Mouse (Mus musculus) MEL (cell line): ENCODE data around the gene Rasl10a. TPM values are rescaled to one million over a fixed set of nuclear protein-coding genes. Genes with fewer than 3 reads are reported as not detected.

ENCODE experiments used
- DNase-seq: peaks from one replicate; pipeline ENCODE4 v3.0.0; 2011; ENCODE audit warnings: low read depth, low spot score
- H3K27ac ChIP-seq: 2 replicates; pipeline ENCODE4 v1.5.1; 2012; ENCODE audit warnings: low read depth, mild to moderate bottlenecking, control low read depth, low read length, moderate library complexity; ENCODE audit not compliant: control insufficient read depth
- H3K27me3 ChIP-seq, 2 experiments: fragments of 150-350 bp in 1 of 2; sonication (generic) in 1 of 2; 2 replicates each; pipeline ENCODE4 v1.6.1; 2012; ENCODE audit warnings: low read length in 2 of 2, mild to moderate bottlenecking in 2 of 2, improper control_type of control experiment in 1 of 2, moderate library complexity in 1 of 2; ENCODE audit not compliant: insufficient read depth in 2 of 2, control insufficient read depth in 1 of 2
- H3K36me3 ChIP-seq, 2 experiments: 2 replicates each; pipeline ENCODE4 v1.6.1; 2012 to 2014; ENCODE audit warnings: low read length in 2 of 2, improper control_type of control experiment in 1 of 2, inconsistent platforms in 1 of 2, mild to moderate bottlenecking in 1 of 2; ENCODE audit not compliant: insufficient read depth in 2 of 2, control insufficient read depth in 1 of 2
- H3K4me1 ChIP-seq, 2 experiments: fragments of 150-350 bp in 1 of 2; sonication (generic) in 1 of 2; 2 replicates each; pipeline ENCODE4 v1.6.1; 2012; ENCODE audit warnings: low read length in 2 of 2, improper control_type of control experiment in 1 of 2, mild to moderate bottlenecking in 1 of 2; ENCODE audit not compliant: insufficient read depth in 2 of 2, control insufficient read depth in 1 of 2
- H3K4me3 ChIP-seq, 2 experiments: fragments of 150-350 bp in 1 of 2; sonication (generic) in 1 of 2; 2 replicates each; pipeline ENCODE4 v1.5.1; 2012; ENCODE audit warnings: low read depth in 2 of 2, low read length in 2 of 2, mild to moderate bottlenecking in 2 of 2, moderate library complexity in 2 of 2, control low read depth in 1 of 2, improper control_type of control experiment in 1 of 2; ENCODE audit not compliant: control insufficient read depth in 1 of 2, insufficient read depth in 1 of 2
- H3K79me2 ChIP-seq: 2 replicates; pipeline ENCODE4 v1.6.1; 2012; ENCODE audit warnings: mild to moderate bottlenecking, low read length, moderate library complexity; ENCODE audit not compliant: control insufficient read depth, poor library complexity, insufficient read depth
- H3K9ac ChIP-seq: 2 replicates; pipeline ENCODE4 v1.6.1; 2012; ENCODE audit warnings: low read depth, mild to moderate bottlenecking, control low read depth, low read length, moderate library complexity; ENCODE audit not compliant: control insufficient read depth, poor library complexity, severe bottlenecking
- H3K9me3 ChIP-seq: fragments of 150-350 bp; sonication (generic); replicated peaks from 2 replicates; pipeline ENCODE4 v1.6.1; 2012; ENCODE audit warnings: mild to moderate bottlenecking, low read length, improper control_type of control experiment, moderate library complexity; ENCODE audit not compliant: insufficient read depth
- BHLHE40 ChIP-seq: IDR thresholded peaks from 2 replicates; pipeline ENCODE4 v1.6.1; 2012; ENCODE audit warnings: low read depth, mild to moderate bottlenecking, inconsistent platforms, low read length, improper control_type of control experiment, borderline replicate concordance
- CHD1 ChIP-seq: IDR thresholded peaks from 2 replicates; pipeline ENCODE4 v1.6.1; 2012; ENCODE audit warnings: low read depth, mild to moderate bottlenecking, inconsistent platforms, low read length, improper control_type of control experiment
- CHD2 ChIP-seq: IDR thresholded peaks from 2 replicates; pipeline ENCODE4 v1.6.1; 2011; ENCODE audit warnings: low read length, improper control_type of control experiment
- CTCF ChIP-seq, 3 experiments: IDR thresholded peaks in 2 of 3; conservative IDR thresholded peaks in 1 of 3; 2 replicates each; pipeline ENCODE4 v1.5.1; 2011 to 2012; ENCODE audit warnings: low read length in 3 of 3, low read depth in 2 of 3, mild to moderate bottlenecking in 2 of 3, improper control_type of control experiment in 1 of 3, inconsistent platforms in 1 of 3, mixed read lengths in 1 of 3, moderate library complexity in 1 of 3; ENCODE audit not compliant: control insufficient read depth in 1 of 3, insufficient read depth in 1 of 3, poor library complexity in 1 of 3, severe bottlenecking in 1 of 3
- ELF1 ChIP-seq: IDR thresholded peaks from 2 replicates; pipeline ENCODE4 v1.6.1; 2014; ENCODE audit warnings: low read depth, mild to moderate bottlenecking, inconsistent platforms, low read length, improper control_type of control experiment, moderate library complexity
- EP300 ChIP-seq, 2 experiments: IDR thresholded peaks; 2 replicates each; pipeline ENCODE4 v1.6.1; 2011; ENCODE audit warnings: improper control_type of control experiment in 2 of 2, low read length in 2 of 2, low read depth in 1 of 2, mild to moderate bottlenecking in 1 of 2
- ETS1 ChIP-seq: IDR thresholded peaks from 2 replicates; pipeline ENCODE4 v1.6.1; 2012; ENCODE audit warnings: low read depth, mild to moderate bottlenecking, inconsistent platforms, low read length, improper control_type of control experiment, moderate library complexity
- GATA1 ChIP-seq: IDR thresholded peaks from 2 replicates; pipeline ENCODE4 v1.6.1; 2011; ENCODE audit warnings: low read depth, low read length, improper control_type of control experiment
- HCFC1 ChIP-seq: IDR thresholded peaks from 2 replicates; pipeline ENCODE4 v1.6.1; 2012; ENCODE audit warnings: low read depth, mild to moderate bottlenecking, inconsistent platforms, low read length, improper control_type of control experiment, moderate library complexity
- JUND ChIP-seq: IDR thresholded peaks from 2 replicates; pipeline ENCODE4 v1.6.1; 2011; ENCODE audit warnings: low read depth, mild to moderate bottlenecking, improper control_type of control experiment, low read length
- KAT2A ChIP-seq: conservative IDR thresholded peaks from 2 replicates; pipeline ENCODE4 v1.6.1; 2012; ENCODE audit warnings: low read depth, low read length, improper control_type of control experiment, inconsistent platforms
- MAFK ChIP-seq: IDR thresholded peaks from 2 replicates; pipeline ENCODE4 v1.6.1; 2011; ENCODE audit warnings: low read depth, mild to moderate bottlenecking, low read length, improper control_type of control experiment, borderline replicate concordance
- MAX ChIP-seq: IDR thresholded peaks from 2 replicates; pipeline ENCODE4 v1.6.1; 2011; ENCODE audit warnings: low read length, improper control_type of control experiment
- MAZ ChIP-seq: IDR thresholded peaks from 2 replicates; pipeline ENCODE4 v1.6.1; 2012; ENCODE audit warnings: low read depth, mild to moderate bottlenecking, inconsistent platforms, low read length, improper control_type of control experiment
- MEF2A ChIP-seq: IDR thresholded peaks from 2 replicates; pipeline ENCODE4 v1.6.1; 2014; ENCODE audit warnings: low read depth, mild to moderate bottlenecking, inconsistent platforms, low read length, improper control_type of control experiment; ENCODE audit not compliant: poor library complexity, insufficient replicate concordance, severe bottlenecking; ENCODE audit errors: extremely low read depth
- MXI1 ChIP-seq: IDR thresholded peaks from 2 replicates; pipeline ENCODE4 v1.6.1; 2011; ENCODE audit warnings: mild to moderate bottlenecking, low read depth, low read length, improper control_type of control experiment
- MYB ChIP-seq: IDR thresholded peaks from 2 replicates; pipeline ENCODE4 v1.6.1; 2011; ENCODE audit warnings: mild to moderate bottlenecking, low read depth, low read length, improper control_type of control experiment
- MYC ChIP-seq: IDR thresholded peaks from 2 replicates; pipeline ENCODE4 v1.6.1; 2011; ENCODE audit warnings: low read depth, mild to moderate bottlenecking, low read length, improper control_type of control experiment, moderate library complexity
- NELFE ChIP-seq: IDR thresholded peaks from 2 replicates; pipeline ENCODE4 v1.6.1; 2011; ENCODE audit warnings: low read depth, low read length, improper control_type of control experiment
- NRF1 ChIP-seq: IDR thresholded peaks from 2 replicates; pipeline ENCODE4 v1.6.1; 2014; ENCODE audit warnings: low read depth, mild to moderate bottlenecking, inconsistent platforms, low read length, improper control_type of control experiment, moderate library complexity; ENCODE audit not compliant: poor library complexity, insufficient read depth, severe bottlenecking
- POLR2A ChIP-seq, 2 experiments: IDR thresholded peaks; 2 replicates each; pipeline ENCODE4 v1.6.1; 2011 to 2012; ENCODE audit warnings: low read length in 2 of 2, mild to moderate bottlenecking in 2 of 2, control low read depth in 1 of 2, improper control_type of control experiment in 1 of 2, low read depth in 1 of 2, moderate library complexity in 1 of 2; ENCODE audit not compliant: control insufficient read depth in 1 of 2, insufficient read depth in 1 of 2, poor library complexity in 1 of 2
- POLR2AphosphoS2 ChIP-seq: IDR thresholded peaks from 2 replicates; pipeline ENCODE4 v1.6.1; 2011; ENCODE audit warnings: low read length, improper control_type of control experiment
- POLR2AphosphoS5 ChIP-seq: IDR thresholded peaks from 2 replicates; pipeline ENCODE4 v1.6.1; 2012; ENCODE audit warnings: low read depth, borderline replicate concordance, mild to moderate bottlenecking, inconsistent platforms, low read length, moderate library complexity, mixed read lengths
- RAD21 ChIP-seq: IDR thresholded peaks from 2 replicates; pipeline ENCODE4 v1.6.1; 2011; ENCODE audit warnings: mild to moderate bottlenecking, low read depth, low read length, improper control_type of control experiment
- RCOR1 ChIP-seq: IDR thresholded peaks from 2 replicates; pipeline ENCODE4 v1.6.1; 2012; ENCODE audit warnings: low read depth, mild to moderate bottlenecking, inconsistent platforms, low read length, improper control_type of control experiment
- SIN3A ChIP-seq: IDR thresholded peaks from 2 replicates; pipeline ENCODE4 v1.6.1; 2012; ENCODE audit warnings: low read length, improper control_type of control experiment, inconsistent platforms
- SMC3 ChIP-seq: IDR thresholded peaks from 2 replicates; pipeline ENCODE4 v1.6.1; 2011; ENCODE audit warnings: low read depth, low read length, improper control_type of control experiment
- TAL1 ChIP-seq: IDR thresholded peaks from 2 replicates; pipeline ENCODE4 v1.6.1; 2012; ENCODE audit warnings: mild to moderate bottlenecking, inconsistent platforms, low read length, moderate library complexity, mixed read lengths
- TBP ChIP-seq: IDR thresholded peaks from 2 replicates; pipeline ENCODE4 v1.8.0; 2011; ENCODE audit warnings: low read depth, low read length, improper control_type of control experiment
- TCF12 ChIP-seq: IDR thresholded peaks from 2 replicates; pipeline ENCODE4 v1.6.1; 2014; ENCODE audit warnings: low read depth, mild to moderate bottlenecking, inconsistent platforms, low read length, improper control_type of control experiment, moderate library complexity
- UBTF ChIP-seq: IDR thresholded peaks from 2 replicates; pipeline ENCODE4 v1.6.1; 2012; ENCODE audit warnings: low read depth, mild to moderate bottlenecking, inconsistent platforms, low read length, improper control_type of control experiment, moderate library complexity, borderline replicate concordance; ENCODE audit not compliant: insufficient read depth
- USF1 ChIP-seq: IDR thresholded peaks from 2 replicates; pipeline ENCODE4 v1.6.1; 2014; ENCODE audit warnings: low read depth, mild to moderate bottlenecking, inconsistent platforms, low read length, improper control_type of control experiment, moderate library complexity
- USF2 ChIP-seq, 2 experiments: IDR thresholded peaks; 2 replicates each; pipeline ENCODE4 v1.6.1; 2011 to 2012; ENCODE audit warnings: improper control_type of control experiment in 2 of 2, low read length in 2 of 2, borderline replicate concordance in 1 of 2, inconsistent platforms in 1 of 2, low read depth in 1 of 2, mild to moderate bottlenecking in 1 of 2; ENCODE audit not compliant: insufficient read depth in 1 of 2
- ZC3H11A ChIP-seq: IDR thresholded peaks from 2 replicates; pipeline ENCODE4 v1.6.1; 2012; ENCODE audit warnings: low read depth, mild to moderate bottlenecking, inconsistent platforms, low read length, improper control_type of control experiment
- ZKSCAN1 ChIP-seq: IDR thresholded peaks from 2 replicates; pipeline ENCODE4 v1.6.1; 2012; ENCODE audit warnings: low read depth, mild to moderate bottlenecking, inconsistent platforms, low read length, improper control_type of control experiment, moderate library complexity
- ZMIZ1 ChIP-seq: IDR thresholded peaks from 2 replicates; pipeline ENCODE4 v1.6.1; 2012; ENCODE audit warnings: low read depth, mild to moderate bottlenecking, inconsistent platforms, low read length, improper control_type of control experiment, moderate library complexity
- ZNF384 ChIP-seq: IDR thresholded peaks from 2 replicates; pipeline ENCODE4 v1.6.1; 2012; ENCODE audit warnings: low read depth, mild to moderate bottlenecking, inconsistent platforms, low read length, improper control_type of control experiment
- polyA plus RNA-seq, 2 experiments: library from polyadenylated mRNA; stranded (reverse) in 1 of 2; unstranded in 1 of 2; fragments of >175 nt in 1 of 2; fragments of >200 nt in 1 of 2; gene quantifications; 2 replicates each; pipeline versions ENCODE4 v1.2.1 to v1.2.4; 2012; ENCODE audit warnings: low replicate concordance in 2 of 2, low read depth in 1 of 2; ENCODE audit not compliant: insufficient read length in 2 of 2, insufficient read depth in 1 of 2, missing spikeins in 1 of 2
- total RNA-seq: library from RNA; depleted of rRNA; stranded (reverse); fragments of 300-350 nt; gene quantifications from 2 replicates; pipeline ENCODE4 v1.2.3, GENCODE M21; 2012

The Rasl10a gene
- total and polyA plus RNA-seq, 3 experiments: 0.23 to 1.3 TPM; not detected in 1

- peak; percentile 97 for DNase-seq
- H3K4me3 ChIP-seq: peak overlapping the region; percentile 90 to 94
- TF ChIP-seq ELF1: no peak; the same call in 1 of the 2 replicates
- no peak for TF ChIP-seq TAL1
- TF ChIP-seq MAX: peak; percentile 85
- no peak for TF ChIP-seq GATA1
- no peak for TF ChIP-seq MEF2A
- peak; percentile 88 for TF ChIP-seq MYC
- TF ChIP-seq CHD1: no peak; the same call in 1 of the 2 replicates
- TF ChIP-seq MYB: no peak; the same call in 1 of the 2 replicates
- TF ChIP-seq JUND: no peak
- TF ChIP-seq RCOR1: no peak
- no peak; the same call in 1 of the 2 replicates for TF ChIP-seq KAT2A
- TF ChIP-seq USF1: no peak
- peak; percentile 7; the same call in 1 of the 2 replicates for TF ChIP-seq CHD2
- no peak for TF ChIP-seq NRF1
- TF ChIP-seq NELFE: peak; percentile 98
- peak; percentile 85; the same call in 1 of the 2 replicates for TF ChIP-seq POLR2AphosphoS5
- no peak for TF ChIP-seq ETS1
- TF ChIP-seq ZC3H11A: no peak
- peak; percentile 95 for TF ChIP-seq MXI1
- TF ChIP-seq POLR2A (IDR thresholded peaks at IDR 0.05; ENCODE audit: control insufficient read depth in 1 of 2, insufficient read depth in 1 of 2, low read depth in 1 of 2, low read length in 2 of 2, poor library complexity in 1 of 2): peak; percentile 92 to 97
- no peak for TF ChIP-seq CTCF (IDR thresholded peaks at IDR 0.05 in 2 of 3, conservative IDR thresholded peaks at IDR 0.05 in 1 of 3; ENCODE audit: control insufficient read depth in 1 of 3, insufficient read depth in 1 of 3, low read depth in 2 of 3, low read length in 3 of 3, poor library complexity in 1 of 3, severe bottlenecking in 1 of 3)
- peak; percentile 99 for TF ChIP-seq POLR2AphosphoS2
- TF ChIP-seq BHLHE40: no peak
- TF ChIP-seq USF2 (IDR thresholded peaks at IDR 0.05; ENCODE audit: borderline replicate concordance in 1 of 2, insufficient read depth in 1 of 2, low read depth in 1 of 2, low read length in 2 of 2): no peak
- TF ChIP-seq ZMIZ1: peak; percentile 93
- peak; percentile 56 for TF ChIP-seq HCFC1
- no peak for TF ChIP-seq ZNF384
- no peak for TF ChIP-seq SMC3
- TF ChIP-seq EP300 (IDR thresholded peaks at IDR 0.05; ENCODE audit: low read depth in 1 of 2, low read length in 2 of 2): no peak
- TF ChIP-seq TCF12: peak; percentile 66
- TF ChIP-seq TBP: peak; percentile 89
- no peak for TF ChIP-seq MAFK
- TF ChIP-seq UBTF: no peak
- no peak for TF ChIP-seq RAD21
- peak; percentile 88 for TF ChIP-seq MAZ
- TF ChIP-seq SIN3A: peak; percentile 55; the same call in 1 of the 2 replicates
- no peak for TF ChIP-seq ZKSCAN1
Measured at GRCm38 (mm10) chr11:5099576-5100183, 41.8 kb downstream of the Rasl10a start.

More at GRCm38 (mm10) chr11:5099576-5100183, 41.8 kb downstream of the Rasl10a start:
- Histone ChIP-seq H3K4me1 (peaks cover 21 to 40% of the 10 kb centered on the region in 2 experiments), H3K27ac (peak overlapping the region; percentile 97), H3K9me3 (no peaks in the 10 kb centered on the region), H3K27me3 (no peaks in the 10 kb centered on the region), H3K36me3 (peaks cover 10 to 53% of the 10 kb centered on the region in 2 experiments), H3K79me2 (peaks cover 67% of the 10 kb centered on the region), H3K9ac (peak overlapping the region; percentile 99)
